Mouse (Mus musculus) spleen, adult 18-20 months (tissue): ENCODE data around the gene Psmd12.
"Not testable (repeated sequence)": the region's sequence is repeated elsewhere in the genome, so short reads cannot be mapped to it uniquely, and the experiment has no call there.

Experiments
- DNase-seq, 2 experiments: peaks; one replicate each; pipeline ENCODE4 v3.0.0; 2022; ENCODE audit warnings: mixed read lengths in 2 of 2

The Psmd12 gene

GRCm38 (mm10) chr11:107463251-107463681 is 16.0 kb upstream of the Psmd12 start:
- DNase-seq: no peak

- DNase-seq: no peak
These were observed 15.1 kb upstream of the Psmd12 start for GRCm38 (mm10) chr11:107464141-107464540.

- DNase-seq: no peak
These were observed 14.2 kb upstream of the Psmd12 start for GRCm38 (mm10) chr11:107465041-107465440.

GRCm38 (mm10) chr11:107465969-107466368 is 13.3 kb upstream of the Psmd12 start:
- no peak for DNase-seq

- no peak for DNase-seq
These were observed 12.5 kb upstream of the Psmd12 start for GRCm38 (mm10) chr11:107466611-107467391.

GRCm38 (mm10) chr11:107468252-107469030 is 10.8 kb upstream of the Psmd12 start:
- DNase-seq: no peak

- peak; percentile 60 to 78 for DNase-seq
These were observed 10.2 kb upstream of the Psmd12 start for GRCm38 (mm10) chr11:107469031-107469522.

GRCm38 (mm10) chr11:107469523-107470371 is 9.5 kb upstream of the Psmd12 start:
- DNase-seq: peak; percentile 48 to 67

GRCm38 (mm10) chr11:107470521-107471041 is 8.7 kb upstream of the Psmd12 start, which contains the start of gene Pitpnc1:
Gene Pitpnc1, minus strand, starts transcription at chr11:107470699.
- DNase-seq: peak; percentile 80 to 81

- no peak for DNase-seq
These were observed 8.1 kb upstream of the Psmd12 start for GRCm38 (mm10) chr11:107471071-107471720.

- no peak for DNase-seq
These were observed 7.0 kb upstream of the Psmd12 start for GRCm38 (mm10) chr11:107472304-107472703.

- peak in 1 of 2 experiments; percentile 35 for DNase-seq
These were observed 6.0 kb upstream of the Psmd12 start for GRCm38 (mm10) chr11:107473137-107473820.

- no peak for DNase-seq
These were observed 549 bp downstream of the Psmd12 start for GRCm38 (mm10) chr11:107479862-107480203.

GRCm38 (mm10) chr11:107484341-107484740 is 5.1 kb downstream of the Psmd12 start:
- no peak for DNase-seq

GRCm38 (mm10) chr11:107502801-107503200 is 23.5 kb downstream of the Psmd12 start:
- no peak for DNase-seq

- not testable (repeated sequence) for DNase-seq
These were observed 25.1 kb downstream of the Psmd12 start for GRCm38 (mm10) chr11:107504364-107504763.

- DNase-seq: peak in 1 of 2 experiments; percentile 17
These were observed 27.0 kb downstream of the Psmd12 start for GRCm38 (mm10) chr11:107506260-107506659.

GRCm38 (mm10) chr11:107509631-107510338 is 30.5 kb downstream of the Psmd12 start:
- no peak for DNase-seq

GRCm38 (mm10) chr11:107510362-107511269 is 31.3 kb downstream of the Psmd12 start:
- no peak for DNase-seq
